Mouse (Mus musculus) E14TG2a.4 (cell line): ENCODE results near the gene Asic3.

ENCODE experiments used
- H3K27me3 ChIP-seq: 2 replicates; pipeline ENCODE4 v1.6.1; 2014; ENCODE audit warnings: low read length, control low read depth; ENCODE audit not compliant: insufficient read depth
- H3K36me3 ChIP-seq: 2 replicates; pipeline ENCODE4 v1.6.1; 2014; ENCODE audit warnings: low read length, control low read depth; ENCODE audit not compliant: insufficient read depth
- H3K4me1 ChIP-seq: replicated peaks from 2 replicates; pipeline ENCODE4 v1.6.1; 2014; ENCODE audit warnings: low read depth, low read length, control low read depth
- H3K4me3 ChIP-seq: replicated peaks from 2 replicates; pipeline ENCODE4 v1.5.1; 2014; ENCODE audit warnings: mild to moderate bottlenecking, low read length
- H3K9me3 ChIP-seq: 2 replicates; pipeline ENCODE4 v1.6.1; 2014; ENCODE audit warnings: low read length, control low read depth
- CTCF ChIP-seq: conservative IDR thresholded peaks from 2 replicates; pipeline ENCODE4 v1.5.1; 2014; ENCODE audit warnings: low read length
- NANOG ChIP-seq: IDR thresholded peaks from 2 replicates; pipeline ENCODE4 v1.6.1; 2014; ENCODE audit warnings: borderline replicate concordance, low read length, mixed read lengths
- POU5F1 ChIP-seq: IDR thresholded peaks from 2 replicates; pipeline ENCODE4 v1.6.1; 2014; ENCODE audit warnings: low read length, borderline replicate concordance

Gene Asic3

GRCm38 (mm10) chr5:24373807-24374206 is 39.4 kb upstream of the Asic3 start:
- no peak overlapping the region for H3K4me3 ChIP-seq
- H3K9me3 ChIP-seq: no peaks in the 10 kb centered on the region
- no peak for TF ChIP-seq NANOG
- no peak for TF ChIP-seq POU5F1
- no peak for TF ChIP-seq CTCF
- H3K36me3 ChIP-seq: peaks cover 17% of the 10 kb centered on the region; the same call in 1 of the 2 replicates
- peaks cover 30% of the 10 kb centered on the region for H3K4me1 ChIP-seq
- no peaks in the 10 kb centered on the region for H3K27me3 ChIP-seq

- H3K4me3 ChIP-seq: no peak overlapping the region
- TF ChIP-seq POU5F1 (no peak), NANOG (no peak), CTCF (no peak)
- no peaks in the 10 kb centered on the region for H3K9me3 ChIP-seq
- no peaks in the 10 kb centered on the region for H3K27me3 ChIP-seq
- peaks cover 17% of the 10 kb centered on the region; the same call in 1 of the 2 replicates for H3K36me3 ChIP-seq
- H3K4me1 ChIP-seq: peaks cover 30% of the 10 kb centered on the region
Measured at GRCm38 (mm10) chr5:24374216-24374615, 39.0 kb upstream of the Asic3 start.

GRCm38 (mm10) chr5:24374666-24375328 is 38.4 kb upstream of the Asic3 start:
- Histone ChIP-seq H3K9me3 (no peaks in the 10 kb centered on the region), H3K4me1 (peaks cover 32% of the 10 kb centered on the region), H3K27me3 (no peaks in the 10 kb centered on the region), H3K36me3 (peaks cover 17% of the 10 kb centered on the region; the same call in 1 of the 2 replicates), H3K4me3 (no peak overlapping the region)
- no peak for TF ChIP-seq CTCF
- TF ChIP-seq POU5F1: no peak
- TF ChIP-seq NANOG: no peak

- Histone ChIP-seq H3K4me3 (no peak overlapping the region), H3K9me3 (no peaks in the 10 kb centered on the region), H3K27me3 (no peaks in the 10 kb centered on the region; the same call in 1 of the 2 replicates), H3K4me1 (peaks cover 59% of the 10 kb centered on the region), H3K36me3 (no peaks in the 10 kb centered on the region)
- no peak for TF ChIP-seq NANOG
- TF ChIP-seq POU5F1: no peak
- no peak for TF ChIP-seq CTCF
Measured at GRCm38 (mm10) chr5:24378700-24379099, 34.5 kb upstream of the Asic3 start.

GRCm38 (mm10) chr5:24379501-24379900 is 33.7 kb upstream of the Asic3 start:
- no peak overlapping the region for H3K4me3 ChIP-seq
- peaks cover 67% of the 10 kb centered on the region for H3K4me1 ChIP-seq
- TF ChIP-seq CTCF (no peak), NANOG (no peak), POU5F1 (no peak)
- no peaks in the 10 kb centered on the region for H3K9me3 ChIP-seq
- no peaks in the 10 kb centered on the region for H3K36me3 ChIP-seq
- H3K27me3 ChIP-seq: no peaks in the 10 kb centered on the region; the same call in 1 of the 2 replicates

GRCm38 (mm10) chr5:24380499-24380898 is 32.7 kb upstream of the Asic3 start:
- Histone ChIP-seq H3K4me3 (no peak overlapping the region; the same call in 1 of the 2 replicates), H3K4me1 (peaks cover 74% of the 10 kb centered on the region), H3K36me3 (peaks cover 10% of the 10 kb centered on the region), H3K27me3 (peaks cover 3% of the 10 kb centered on the region; the same call in 1 of the 2 replicates), H3K9me3 (no peaks in the 10 kb centered on the region)
- TF ChIP-seq CTCF (no peak), NANOG (no peak), POU5F1 (no peak)

- H3K4me3 ChIP-seq: no peak overlapping the region
- TF ChIP-seq NANOG: no peak
- no peak for TF ChIP-seq POU5F1
- TF ChIP-seq CTCF: no peak
- peaks cover 73% of the 10 kb centered on the region for H3K4me1 ChIP-seq
- peaks cover 12% of the 10 kb centered on the region for H3K27me3 ChIP-seq
- peaks cover 18% of the 10 kb centered on the region for H3K36me3 ChIP-seq
- H3K9me3 ChIP-seq: no peaks in the 10 kb centered on the region
Measured at GRCm38 (mm10) chr5:24381486-24381885, 31.7 kb upstream of the Asic3 start.

GRCm38 (mm10) chr5:24381988-24382387 is 31.2 kb upstream of the Asic3 start:
- H3K4me1 ChIP-seq: peaks cover 78% of the 10 kb centered on the region
- no peaks in the 10 kb centered on the region for H3K9me3 ChIP-seq
- TF ChIP-seq NANOG: no peak
- no peak for TF ChIP-seq POU5F1
- no peak for TF ChIP-seq CTCF
- H3K27me3 ChIP-seq: peaks cover 17% of the 10 kb centered on the region
- peaks cover 18% of the 10 kb centered on the region for H3K36me3 ChIP-seq
- H3K4me3 ChIP-seq: no peak overlapping the region
